ENCODE assay signal across 17 mouse cellular contexts in the genomic region with DNA sequence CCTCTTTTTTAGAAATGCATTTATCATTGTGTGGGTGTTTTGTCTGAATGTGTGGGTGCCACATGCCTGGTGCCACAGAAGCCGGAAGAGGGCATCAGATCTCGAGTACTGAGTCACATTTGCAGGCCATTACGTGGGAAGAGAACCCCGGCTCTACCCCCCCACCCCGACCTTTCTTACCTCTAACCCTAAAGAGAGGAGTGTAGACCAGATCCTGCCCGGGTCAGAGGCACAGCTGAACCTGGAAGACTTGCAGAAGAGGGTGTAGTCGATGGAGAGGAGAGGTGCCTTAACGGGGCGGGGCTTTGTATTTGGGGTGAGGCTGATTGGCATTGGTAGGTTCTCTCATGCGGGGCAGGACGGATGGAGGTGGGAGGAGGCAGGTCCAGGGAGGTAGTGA. TPM values are rescaled to one million over a fixed set of nuclear protein-coding genes. Genes with fewer than 3 reads are reported as not detected.
DNase-seq lines count a peak whose midpoint lies in the region; ATAC-seq and TF ChIP-seq lines count a peak whose summit lies in the region.
"Had no signal": no experiment of that assay in that cellular context is flagged by ENCODE, and none has a peak within 500 bp of the region (broad histone marks: within the 10 kb centered on the region; RNA-seq: fewer than 3 reads in every experiment).

No protein-coding gene starts in this region.

- 63% methylated on average over 11 of the region's 11 CpGs for WGBS in cerebellum, adult 2 months
- 53% methylated on average over 11 of the region's 11 CpGs for WGBS in kidney, postnatal 0 days
- 43% methylated on average over 11 of the region's 11 CpGs for WGBS in kidney, embryonic 16.5 days

- no peak for TF ChIP-seq CTCF in cerebellum, adult 2 months (IDR thresholded peaks at IDR 0.05; ENCODE audit: borderline replicate concordance, insufficient read depth, low read depth, low read length)
- TF ChIP-seq CTCF in kidney, postnatal 0 days (IDR thresholded peaks at IDR 0.05; ENCODE audit: low read depth), result no peak

- no peaks in the 10 kb centered on the region for H3K27me3 ChIP-seq in cerebellum, adult 2 months (ENCODE audit: control insufficient read depth, insufficient read depth, low read length)
- 0 out of 2 replicates have a peak, but pooled peaks cover 6% of the 10 kb centered on the region for H3K27me3 ChIP-seq in kidney, postnatal 0 days (ENCODE audit: insufficient read depth, low read length)
- peaks cover 64% of the 10 kb centered on the region for H3K27me3 ChIP-seq in kidney, embryonic 16.5 days (ENCODE audit: insufficient read depth, low read length)

- DNase-seq in cerebellum, adult 9-10 months, result peak; percentile 10
- no peak for DNase-seq in cerebellum, adult 2 months
- no peak for DNase-seq in kidney, postnatal 0 days (ENCODE audit: low spot score)
- DNase-seq in testis, postnatal 10 days (ENCODE audit: low spot score), result peak; percentile 47
- DNase-seq in testis, postnatal 14 days (ENCODE audit: low spot score), result no peak
- no peak for DNase-seq in left cerebral cortex, postnatal 14 days (ENCODE audit: low spot score in 2 of 2)
- DNase-seq: layer of hippocampus, postnatal 36 days; thymus, postnatal 36 days had no signal

- intact Hi-C loops in left cerebral cortex, postnatal 14 days (cut with DNase I), result no loop called here

- peaks cover 7% of the 10 kb centered on the region; the same call in 1 of the 2 replicates for H3K4me1 ChIP-seq in cerebellum, adult 2 months (ENCODE audit: control insufficient read depth, insufficient read depth, low read length)
- 0 out of 2 replicates have a peak, but pooled peaks cover 20% of the 10 kb centered on the region for H3K4me1 ChIP-seq in kidney, postnatal 0 days (replicated peaks; ENCODE audit: insufficient read depth, low read length)
- peaks cover 23% of the 10 kb centered on the region for H3K4me1 ChIP-seq in kidney, embryonic 16.5 days (ENCODE audit: insufficient read depth, low read length)

- H3K4me2 ChIP-seq in kidney, postnatal 0 days (ENCODE audit: low read length), result peak overlapping the region; percentile 42; the same call in 1 of the 2 replicates
- no peak overlapping the region; the same call in 1 of the 2 replicates for H3K4me2 ChIP-seq in kidney, embryonic 16.5 days (replicated peaks; ENCODE audit: low read depth, low read length)

- H3K9ac ChIP-seq in kidney, postnatal 0 days (ENCODE audit: low read depth, low read length), result no peak overlapping the region
- H3K9ac ChIP-seq in kidney, embryonic 16.5 days (replicated peaks; ENCODE audit: low read length), result no peak overlapping the region

- H3K4me3 ChIP-seq in cerebellum, adult 2 months (replicated peaks; ENCODE audit: insufficient read depth, low read depth, low read length), result no peak overlapping the region
- H3K4me3 ChIP-seq in kidney, postnatal 0 days (replicated peaks; ENCODE audit: low read depth, low read length), result no peak overlapping the region
- no peak overlapping the region for H3K4me3 ChIP-seq in kidney, embryonic 16.5 days (ENCODE audit: low read length)

- no peaks in the 10 kb centered on the region for H3K36me3 ChIP-seq in kidney, postnatal 0 days (ENCODE audit: insufficient read depth, low read length)
- no peaks in the 10 kb centered on the region for H3K36me3 ChIP-seq in kidney, embryonic 16.5 days (ENCODE audit: insufficient read depth, low read length)
- H3K36me3 ChIP-seq: embryonic facial prominence, embryonic 10.5 days; forebrain, embryonic 12.5 days; limb, embryonic 13.5 days had no signal

- TF ChIP-seq POLR2A in cerebellum, adult 2 months (IDR thresholded peaks at IDR 0.05; ENCODE audit: borderline replicate concordance, insufficient read depth, low read length), result no peak

- no peak overlapping the region for H3K27ac ChIP-seq in cerebellum, adult 2 months (ENCODE audit: insufficient read depth, low read length)
- no peak overlapping the region for H3K27ac ChIP-seq in kidney, postnatal 0 days
- no peak overlapping the region for H3K27ac ChIP-seq in kidney, embryonic 16.5 days (ENCODE audit: low read length)
- H3K27ac ChIP-seq: forebrain, embryonic 12.5 days; limb, embryonic 13.5 days had no signal

- H3K9me3 ChIP-seq in kidney, postnatal 0 days (replicated peaks; ENCODE audit: low read length), result no peaks in the 10 kb centered on the region
- no peaks in the 10 kb centered on the region for H3K9me3 ChIP-seq in kidney, embryonic 16.5 days (ENCODE audit: low read length)
- H3K9me3 ChIP-seq: embryonic facial prominence, embryonic 10.5 days; forebrain, embryonic 12.5 days; limb, embryonic 13.5 days had no signal

- ATAC-seq in kidney, postnatal 0 days (replicated peaks; ENCODE audit: low FRiP score, low read depth), result no peak
- ATAC-seq in kidney, embryonic 16.5 days (ENCODE audit: low FRiP score, low TSS enrichment), result no peak
- ATAC-seq in neutrophil, adult 5-6 weeks (ENCODE audit: extremely low read depth, insufficient number of reproducible peaks, low FRiP score, poor library complexity, severe bottlenecking), result peak; percentile 10; the same call in 1 of the 2 replicates

RNA-seq across cellular contexts. Expression of a gene that starts 9.7 kb away (rescaled TPM):
- 1,156 and 1,176 TPM in 2 replicates for polyA plus RNA-seq in cerebellum, adult 2 months (2012; rRNA removed)
- 20.5 and 21.8 TPM in 2 replicates for polyA plus RNA-seq in kidney, postnatal 0 days (2015; fragmentation: Nextera tagmentation; extraction: Ambion mirVana)
- polyA plus RNA-seq in kidney, embryonic 16.5 days (2015; fragmentation: Nextera tagmentation; extraction: Ambion mirVana), result 20.9 and 22.0 TPM in 2 replicates
- total RNA-seq in neutrophil, adult 5-6 weeks (2017), result 5.2 and 5.5 TPM in 2 replicates
- 100 to 1,000 TPM; 926 to 947 TPM for total RNA-seq in left cerebral cortex, postnatal 14 days (2021)

RNA-seq across cellular contexts. Expression of a gene that starts 15.9 kb away (rescaled TPM):
- polyA plus RNA-seq in cerebellum, adult 2 months (2012; rRNA removed), result 81.1 and 83.4 TPM in 2 replicates
- polyA plus RNA-seq in kidney, postnatal 0 days (2015; fragmentation: Nextera tagmentation; extraction: Ambion mirVana), result 78.2 and 80.3 TPM in 2 replicates
- 57.0 and 60.4 TPM in 2 replicates for polyA plus RNA-seq in kidney, embryonic 16.5 days (2015; fragmentation: Nextera tagmentation; extraction: Ambion mirVana)
- 4.5 and 4.8 TPM in 2 replicates for total RNA-seq in neutrophil, adult 5-6 weeks (2017)
- 10 to 100 TPM; 36.3 to 36.5 TPM for total RNA-seq in left cerebral cortex, postnatal 14 days (2021)

RNA-seq across cellular contexts. Expression of a gene that starts 21.3 kb away (rescaled TPM):
- polyA plus RNA-seq in cerebellum, adult 2 months (2012; rRNA removed), result 2.5 and 3.0 TPM in 2 replicates
- polyA plus RNA-seq in kidney, postnatal 0 days (2015; fragmentation: Nextera tagmentation; extraction: Ambion mirVana), result 8.0 and 9.5 TPM in 2 replicates
- 8.8 and 11.6 TPM in 2 replicates for polyA plus RNA-seq in kidney, embryonic 16.5 days (2015; fragmentation: Nextera tagmentation; extraction: Ambion mirVana)
- total RNA-seq in neutrophil, adult 5-6 weeks (2017), result 2.2 and 2.4 TPM in 2 replicates
- total RNA-seq in left cerebral cortex, postnatal 14 days (2021), result 1 to 10 TPM; 1.0 to 1.7 TPM

RNA-seq across cellular contexts. Expression of a gene that starts 26.5 kb away (rescaled TPM):
- 0.13 TPM in 1 of 2 replicates, not detected in the other for polyA plus RNA-seq in cerebellum, adult 2 months (2012; rRNA removed)
- 0.70 and 0.74 TPM in 2 replicates for polyA plus RNA-seq in kidney, postnatal 0 days (2015; fragmentation: Nextera tagmentation; extraction: Ambion mirVana)
- 0.52 and 0.76 TPM in 2 replicates for polyA plus RNA-seq in kidney, embryonic 16.5 days (2015; fragmentation: Nextera tagmentation; extraction: Ambion mirVana)
- not detected in 2 replicates for total RNA-seq in neutrophil, adult 5-6 weeks (2017)
- total RNA-seq in left cerebral cortex, postnatal 14 days (2021), result not detected
- total RNA-seq: adrenal gland, postnatal 10 days; gastrocnemius, postnatal 4 days; heart, postnatal 25 days; layer of hippocampus, postnatal 36 days had no signal
- polyA plus RNA-seq: C2C12; embryonic facial prominence, embryonic 10.5 days; forebrain, embryonic 12.5 days; limb, embryonic 13.5 days had no signal

RNA-seq across cellular contexts. Expression of a gene that starts 31.7 kb away (rescaled TPM):
- polyA plus RNA-seq in cerebellum, adult 2 months (2012; rRNA removed), result 150 and 158 TPM in 2 replicates
- polyA plus RNA-seq in kidney, postnatal 0 days (2015; fragmentation: Nextera tagmentation; extraction: Ambion mirVana), result 43.8 and 47.2 TPM in 2 replicates
- polyA plus RNA-seq in kidney, embryonic 16.5 days (2015; fragmentation: Nextera tagmentation; extraction: Ambion mirVana), result 72.8 and 77.3 TPM in 2 replicates
- total RNA-seq in neutrophil, adult 5-6 weeks (2017), result 19.9 and 20.3 TPM in 2 replicates
- 100 to 1,000 TPM; 162 to 174 TPM for total RNA-seq in left cerebral cortex, postnatal 14 days (2021)

Comparison
In these comparisons a context has a peak if more than half of its experiments do, and no peak if none do; other contexts are left out.
1. DNase-seq: peak in cerebellum, adult 9-10 months (single experiment) and testis, postnatal 10 days (single experiment); none in cerebellum, adult 2 months (0 of 2), kidney, postnatal 0 days (single experiment), testis, postnatal 14 days (single experiment) and left cerebral cortex, postnatal 14 days (0 of 2).
2. RNA of a gene that starts 9.7 kb away (polyA plus RNA-seq): 1,156 to 1,176 TPM in cerebellum, adult 2 months; 20.9 to 22.0 TPM in kidney, embryonic 16.5 days and 20.5 to 21.8 TPM in kidney, postnatal 0 days; every median in the first group is over 10 times any median in the second.